Mouse (Mus musculus) cerebellum, adult 2 months (tissue): ENCODE measurements around the gene Slc25a15. TPM values are rescaled to one million over a fixed set of nuclear protein-coding genes. Genes with fewer than 3 reads are reported as not detected.

Experiments
- DNase-seq, 2 experiments: peaks; one replicate each; pipeline ENCODE4 v3.0.0; 2021
- H3K27ac ChIP-seq: fragments of 200-500 bp; 2 replicates; pipeline ENCODE4 v1.5.1; 2012; ENCODE audit warnings: low read length, control low read depth, inconsistent platforms; ENCODE audit not compliant: insufficient read depth
- H3K27me3 ChIP-seq: fragments of 200-500 bp; 2 replicates; pipeline ENCODE4 v1.6.1; 2012; ENCODE audit warnings: inconsistent platforms, mild to moderate bottlenecking, low read length, moderate library complexity; ENCODE audit not compliant: control insufficient read depth, insufficient read depth
- H3K4me1 ChIP-seq: fragments of 200-500 bp; 2 replicates; pipeline ENCODE4 v1.6.1; 2011; ENCODE audit warnings: low read length; ENCODE audit not compliant: control insufficient read depth, insufficient read depth
- H3K4me3 ChIP-seq: fragments of 200-500 bp; replicated peaks from 2 replicates; pipeline ENCODE3; 2011; ENCODE audit warnings: mild to moderate bottlenecking, low read depth, low read length, control low read depth; ENCODE audit not compliant: insufficient read depth
- CTCF ChIP-seq: fragments of 200-500 bp; IDR thresholded peaks from 2 replicates; pipeline ENCODE4 v1.5.1; 2011; ENCODE audit warnings: low read depth, mild to moderate bottlenecking, control low read depth, low read length, moderate library complexity, borderline replicate concordance; ENCODE audit not compliant: insufficient read depth
- POLR2A ChIP-seq: fragments of 200-500 bp; IDR thresholded peaks from 2 replicates; pipeline ENCODE4 v1.6.1; 2011; ENCODE audit warnings: low read length, control low read depth, borderline replicate concordance; ENCODE audit not compliant: insufficient read depth
- WGBS: fragments of 180-500 bp; shearing (Covaris S2); methylation state at CpG from one replicate; pipeline ENCODE4 v1.1.7; 2018; 5-methylcytosine and 5-hydroxymethylcytosine counted together
- polyA plus RNA-seq: library from polyadenylated mRNA; depleted of rRNA; stranded (reverse); fragments of >200 nt; gene quantifications from 2 replicates; pipeline ENCODE4 v1.2.3, GENCODE M21; 2012; rRNA removed

The Slc25a15 gene
- polyA plus RNA-seq, 1 experiment: 13.1 TPM

DNA sequence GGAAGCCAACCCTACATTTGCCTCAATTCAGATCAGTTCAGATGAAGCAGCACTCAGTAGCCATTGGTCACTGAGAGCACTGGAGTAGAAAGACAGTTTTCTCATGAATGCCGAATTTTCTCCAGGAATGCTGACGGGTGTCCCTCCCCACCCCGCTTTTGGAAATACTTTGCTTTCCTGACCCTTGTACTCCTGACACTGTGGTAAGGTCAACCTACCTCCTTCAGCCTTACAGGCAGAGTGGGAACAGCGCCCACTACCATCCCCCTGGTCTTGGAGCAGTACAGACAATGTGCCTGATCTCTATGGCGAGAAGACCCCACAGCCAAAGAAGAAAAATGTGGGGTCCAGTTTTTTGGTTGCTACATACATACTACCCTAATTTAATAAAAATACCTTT, 22.1 kb downstream of the Slc25a15 start:
- WGBS: 92% methylated on average over 5 of the region's 5 CpGs
- no peak overlapping the region for H3K27ac ChIP-seq
- no peak for DNase-seq

DNA sequence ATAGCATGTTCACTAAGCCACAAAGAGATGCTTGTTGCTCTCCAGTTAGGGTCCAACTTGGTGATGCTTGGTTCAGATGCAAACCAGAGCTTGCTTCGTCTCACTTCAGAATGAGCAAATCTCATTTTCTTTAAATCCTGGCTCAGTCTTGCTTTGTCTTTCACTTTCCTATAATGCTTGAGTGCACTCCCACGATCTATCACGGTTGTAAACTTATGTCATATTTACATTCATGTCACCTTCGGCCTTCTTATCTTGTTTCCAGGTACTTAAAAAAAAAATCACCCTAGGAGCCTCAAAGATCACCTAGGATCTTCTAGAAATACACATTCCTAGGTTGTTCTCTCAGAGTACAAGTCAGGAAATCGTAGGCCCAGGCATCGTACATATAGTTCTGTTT, 38.5 kb downstream of the Slc25a15 start:
- Histone ChIP-seq H3K27ac (no peak overlapping the region), H3K4me1 (no peaks in the 10 kb centered on the region), H3K27me3 (no peaks in the 10 kb centered on the region), H3K4me3 (no peak overlapping the region)
- WGBS: 89% methylated on average over 6 of the region's 6 CpGs
- TF ChIP-seq CTCF: no peak
- no peak for TF ChIP-seq POLR2A
- DNase-seq: no peak

More for the DNA sequence above, 22.1 kb downstream of the Slc25a15 start:
- H3K4me3 ChIP-seq: no peak overlapping the region
- no peaks in the 10 kb centered on the region for H3K4me1 ChIP-seq
- H3K27me3 ChIP-seq: no peaks in the 10 kb centered on the region
- TF ChIP-seq POLR2A (no peak), CTCF (no peak)

DNA sequence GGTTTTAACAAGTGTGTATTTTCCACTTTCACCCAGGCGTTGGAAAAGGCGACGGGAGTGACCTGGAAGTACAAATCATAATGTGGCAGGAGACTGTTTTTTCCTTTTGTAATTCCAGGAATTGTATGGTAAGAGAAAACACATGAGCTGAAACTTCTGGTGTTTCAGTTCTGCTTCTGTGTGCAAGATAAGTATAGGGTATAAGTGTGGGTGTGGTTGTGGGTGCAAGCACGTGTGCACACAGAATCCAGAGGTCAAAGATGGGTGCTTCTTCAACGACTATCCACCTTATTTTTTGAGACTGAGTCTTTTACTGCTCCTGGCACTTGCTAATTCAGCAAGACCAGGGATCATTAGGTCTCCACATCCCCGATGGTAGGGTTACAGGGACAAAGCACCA, 39.0 kb downstream of the Slc25a15 start:
- Histone ChIP-seq H3K4me3 (no peak overlapping the region), H3K27me3 (no peaks in the 10 kb centered on the region), H3K27ac (no peak overlapping the region), H3K4me1 (no peaks in the 10 kb centered on the region)
- no peak for DNase-seq
- TF ChIP-seq POLR2A: no peak
- TF ChIP-seq CTCF: no peak
- 82% methylated on average over 6 of the region's 6 CpGs for WGBS

DNA sequence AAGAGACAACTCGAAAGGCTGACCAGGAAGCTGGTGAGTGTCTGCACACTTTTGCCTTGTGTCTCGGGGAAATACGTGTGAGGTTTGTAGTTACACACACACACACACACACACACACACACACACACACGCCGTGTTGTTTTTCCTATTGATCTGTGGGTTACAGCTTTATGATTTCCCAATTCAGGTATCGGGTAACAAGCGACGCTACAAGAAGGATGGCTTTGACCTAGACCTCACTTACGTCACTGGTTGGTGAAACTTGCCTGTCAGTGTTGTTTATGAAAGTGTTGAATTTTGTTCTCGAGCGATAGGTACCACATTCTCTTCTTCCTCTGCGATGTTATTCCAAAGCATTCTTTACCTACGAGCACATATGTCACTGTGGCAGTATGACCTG, 63.0 kb downstream of the Slc25a15 start:
- Histone ChIP-seq H3K4me3 (no peak overlapping the region), H3K27ac (no peak overlapping the region), H3K4me1 (no peaks in the 10 kb centered on the region), H3K27me3 (no peaks in the 10 kb centered on the region)
- 92% methylated on average over 13 of the region's 13 CpGs for WGBS
- no peak for DNase-seq
- TF ChIP-seq POLR2A (no peak), CTCF (no peak)

Other genes starting within 250 kb of the Slc25a15 start
- 7.0 and 7.9 TPM in 2 replicates for gene Nek3, start 232.2 kb downstream of the Slc25a15 start, polyA plus RNA-seq
- gene Ckap2, start 212.8 kb downstream of the Slc25a15 start, polyA plus RNA-seq: 0.71 and 1.1 TPM in 2 replicates
- 20.5 and 20.9 TPM in 2 replicates for gene Vps36, start 205.8 kb downstream of the Slc25a15 start, polyA plus RNA-seq
- gene Thsd1, start 171.3 kb downstream of the Slc25a15 start, polyA plus RNA-seq: 4.5 and 5.2 TPM in 2 replicates
- gene Tpte, start 115.2 kb downstream of the Slc25a15 start, polyA plus RNA-seq: 0.03 TPM in 1 of 2 replicates, not detected in the other
- gene Mrps31, start 12.8 kb upstream of the Slc25a15 start, polyA plus RNA-seq: 21.7 and 22.5 TPM in 2 replicates